ENCODE assay signal across 27 mouse cellular contexts in genomic region chr3:69234525-69234924, GRCm38 (mm10). TPM values are rescaled to one million over a fixed set of nuclear protein-coding genes. Genes with fewer than 3 reads are reported as not detected.
DNase-seq lines count a peak whose midpoint lies in the region; ATAC-seq lines count a peak whose summit lies in the region.
"Had no signal": no experiment of that assay in that cellular context is flagged by ENCODE, and none has a peak within 500 bp of the region (broad histone marks: within the 10 kb centered on the region; RNA-seq: fewer than 3 reads in every experiment).

No protein-coding gene starts in this region.

- no peaks in the 10 kb centered on the region for H3K27me3 ChIP-seq in heart, embryonic 10.5 days (ENCODE audit: insufficient read depth, poor library complexity, severe bottlenecking)
- no peaks in the 10 kb centered on the region for H3K27me3 ChIP-seq in stomach, embryonic 16.5 days (ENCODE audit: control insufficient read depth, insufficient read depth, low read length)
- H3K27me3 ChIP-seq: CH12.LX; embryonic facial prominence, embryonic 13.5 days; embryonic facial prominence, embryonic 15.5 days; forebrain, embryonic 12.5 days had no signal

- no peak overlapping the region for H3K4me2 ChIP-seq in stomach, embryonic 16.5 days (ENCODE audit: low read depth, low read length)
- H3K4me2 ChIP-seq: embryonic facial prominence, embryonic 13.5 days; embryonic facial prominence, embryonic 15.5 days; forebrain, embryonic 12.5 days had no signal

- no peaks in the 10 kb centered on the region for H3K9me3 ChIP-seq in heart, embryonic 10.5 days
- H3K9me3 ChIP-seq in stomach, embryonic 16.5 days (replicated peaks; ENCODE audit: control insufficient read depth, low read length): no peaks in the 10 kb centered on the region
- H3K9me3 ChIP-seq: embryonic facial prominence, embryonic 13.5 days; embryonic facial prominence, embryonic 15.5 days; forebrain, embryonic 10.5 days; forebrain, embryonic 12.5 days had no signal

- peak; percentile 61 for DNase-seq in heart, adult 11 months
- no peak for DNase-seq in heart, embryonic 10.5 days (ENCODE audit: low spot score)
- peak; percentile 35 for DNase-seq in ZHBTc4 (ENCODE audit: low read depth, low spot score)
- DNase-seq in embryo, embryonic 11 days: no peak
- no peak for DNase-seq in cerebellum, adult 11 months
- DNase-seq in kidney, postnatal 10 days: no peak
- DNase-seq: adrenal gland, adult 2 months; adrenal gland, postnatal 10 days; adrenal gland, postnatal 25 days; B cell, adult 2 months; cerebellum, adult 11-12 months; cerebellum, adult 2 months; cerebellum, adult 9-10 months; cerebellum, postnatal 25 days had no signal

- H3K4me3 ChIP-seq in heart, embryonic 10.5 days: no peak overlapping the region
- H3K4me3 ChIP-seq in stomach, embryonic 16.5 days (replicated peaks; ENCODE audit: low read length): no peak overlapping the region
- H3K4me3 ChIP-seq: embryonic facial prominence, embryonic 13.5 days; embryonic facial prominence, embryonic 15.5 days; erythroblast, embryonic 14.5 days; forebrain, embryonic 10.5 days; forebrain, embryonic 12.5 days had no signal

- H3K9ac ChIP-seq in stomach, embryonic 16.5 days (ENCODE audit: low read length): no peak overlapping the region
- H3K9ac ChIP-seq: embryonic facial prominence, embryonic 13.5 days; embryonic facial prominence, embryonic 15.5 days; forebrain, embryonic 12.5 days had no signal

- ATAC-seq in stomach, embryonic 16.5 days (ENCODE audit: insufficient read depth, low FRiP score): peak; percentile 80; the same call in 1 of the 2 replicates
- ATAC-seq: CD4-positive, CD25-positive, alpha-beta regulatory T cell, adult 4 months; forebrain, embryonic 14.5 days; forebrain, embryonic 16.5 days had no signal

- H3K36me3 ChIP-seq in heart, embryonic 10.5 days: no peaks in the 10 kb centered on the region
- no peaks in the 10 kb centered on the region for H3K36me3 ChIP-seq in stomach, embryonic 16.5 days (ENCODE audit: control insufficient read depth, insufficient read depth, low read length)
- H3K36me3 ChIP-seq: embryonic facial prominence, embryonic 13.5 days; embryonic facial prominence, embryonic 15.5 days; forebrain, embryonic 10.5 days; forebrain, embryonic 12.5 days had no signal

- 94% methylated on average over 1 of the region's 1 CpGs for WGBS in heart, embryonic 10.5 days
- WGBS in stomach, embryonic 16.5 days: 90% methylated on average over 1 of the region's 1 CpGs

- H3K4me1 ChIP-seq in heart, embryonic 10.5 days: no peaks in the 10 kb centered on the region
- 0 out of 2 replicates have a peak, but pooled peaks cover 5% of the 10 kb centered on the region for H3K4me1 ChIP-seq in stomach, embryonic 16.5 days (ENCODE audit: control insufficient read depth, insufficient read depth, low read length)
- H3K4me1 ChIP-seq: embryonic facial prominence, embryonic 13.5 days; embryonic facial prominence, embryonic 15.5 days; forebrain, embryonic 10.5 days; forebrain, embryonic 12.5 days had no signal

- no peak overlapping the region for H3K27ac ChIP-seq in heart, embryonic 10.5 days
- H3K27ac ChIP-seq in stomach, embryonic 16.5 days (ENCODE audit: low read length): peak overlapping the region; percentile 83
- H3K27ac ChIP-seq: embryonic facial prominence, embryonic 13.5 days; embryonic facial prominence, embryonic 15.5 days; forebrain, embryonic 10.5 days; forebrain, embryonic 12.5 days had no signal

RNA-seq across cellular contexts. Expression of gene Arl14, which starts 12.3 kb away (rescaled TPM):
- polyA plus RNA-seq in heart, embryonic 10.5 days (2016; fragmentation: Nextera tagmentation; extraction: Ambion mirVana): not detected in 2 replicates
- polyA plus RNA-seq in stomach, embryonic 16.5 days (2015; fragmentation: Nextera tagmentation; extraction: Ambion mirVana): 19.0 and 20.5 TPM in 2 replicates
- polyA plus RNA-seq: adrenal gland, adult 2 months; brain, embryonic 14.5 days; CD4-positive, CD25-positive, alpha-beta regulatory T cell, adult 4 months; cerebellum, adult 2 months; cortical plate, adult 2 months; embryonic facial prominence, embryonic 11.5 days; embryonic facial prominence, embryonic 13.5 days; erythroblast, embryonic 14.5 days; forebrain, embryonic 10.5 days; forebrain, embryonic 12.5 days; forebrain, embryonic 14.5 days; forebrain, embryonic 16.5 days had no signal

Comparison
In these comparisons a context has a peak if more than half of its experiments do, and no peak if none do; other contexts are left out.
1. DNase-seq: peak in heart, adult 11 months (single experiment) and ZHBTc4 (single experiment); none in heart, embryonic 10.5 days (single experiment), embryo, embryonic 11 days (single experiment), cerebellum, adult 11 months (single experiment) and kidney, postnatal 10 days (single experiment).
2. RNA of gene Arl14, which starts 12.3 kb away (polyA plus RNA-seq): 19.0 to 20.5 TPM in stomach, embryonic 16.5 days; not detected in heart, embryonic 10.5 days; every median in the first group is over 10 times any median in the second.